Mouse (Mus musculus): ENCODE data around the gene Mrpl21. TPM values are rescaled to one million over a fixed set of nuclear protein-coding genes. Genes with fewer than 3 reads are reported as not detected.

Mrpl21 gene
- total and polyA plus RNA-seq, 2 experiments from 2014 or later = 65.7 to 93.8 TPM

DNA sequence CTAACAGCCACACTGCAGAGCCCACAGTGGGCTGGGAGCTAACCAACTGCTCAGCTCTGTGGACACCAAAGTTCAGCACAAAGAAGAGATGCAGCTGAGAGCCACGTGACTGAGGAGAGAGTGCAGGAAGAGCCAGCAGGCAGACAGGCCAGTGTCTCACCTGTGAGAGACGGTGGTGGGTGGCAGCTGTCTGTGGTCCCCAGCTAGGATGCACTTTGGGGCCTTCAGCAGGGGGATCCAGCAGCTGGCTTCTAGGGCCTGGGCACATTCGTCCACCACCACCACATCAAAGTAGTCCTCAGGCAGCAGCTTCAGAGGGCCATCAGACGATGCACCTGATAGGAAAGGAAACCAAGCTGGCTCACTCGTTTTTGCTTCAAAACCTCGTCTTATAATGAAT lies 11.3 kb upstream of the Mrpl21 start:
- no peak for TF ChIP-seq CTCF (IDR thresholded peaks at IDR 0.05; ENCODE audit: low read depth)
- Histone ChIP-seq H3K4me1 (ENCODE audit: insufficient read depth, low read length) (no peaks in the 10 kb centered on the region), H3K9me3 (ENCODE audit: low read length) (no peaks in the 10 kb centered on the region), H3K27me3 (ENCODE audit: insufficient read depth, low read length) (no peaks in the 10 kb centered on the region), H3K4me2 (ENCODE audit: low read depth, low read length) (no peak overlapping the region), H3K4me3 (ENCODE audit: low read length) (no peak overlapping the region), H3K9ac (replicated peaks; ENCODE audit: low read length) (no peak overlapping the region), H3K36me3 (ENCODE audit: insufficient read depth, low read length) (peaks cover 73% of the 10 kb centered on the region), H3K27ac (no peak overlapping the region)
- no peak for ATAC-seq
- WGBS = 88% methylated on average over 6 of the region's 6 CpGs
- DNase-seq (ENCODE audit: low spot score) = no peak

DNA sequence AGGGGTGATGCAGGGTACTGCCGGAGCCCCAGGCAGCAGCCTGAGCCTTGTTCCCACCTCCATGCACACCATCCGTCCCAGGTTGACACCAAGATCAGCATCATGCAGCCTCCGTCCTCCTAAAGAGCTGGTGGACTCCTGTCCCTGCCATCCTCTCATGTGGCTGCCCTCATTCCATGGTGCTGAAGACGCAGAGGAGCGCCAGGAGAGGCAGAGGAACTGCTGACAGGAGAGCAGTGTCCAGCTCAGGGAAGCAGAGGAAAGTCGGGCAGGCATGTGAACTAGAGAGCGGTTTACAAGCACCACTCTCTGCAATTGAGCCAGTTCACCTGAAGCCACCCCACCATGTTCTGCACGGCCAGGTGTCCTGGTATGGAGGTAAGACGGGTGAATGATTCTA lies 9.4 kb upstream of the Mrpl21 start:
- Histone ChIP-seq H3K4me1 (ENCODE audit: insufficient read depth, low read length) (no peaks in the 10 kb centered on the region), H3K27ac (no peak overlapping the region), H3K27me3 (ENCODE audit: insufficient read depth, low read length) (no peaks in the 10 kb centered on the region), H3K4me3 (ENCODE audit: low read length) (no peak overlapping the region), H3K36me3 (ENCODE audit: insufficient read depth, low read length) (peaks cover 72% of the 10 kb centered on the region), H3K4me2 (ENCODE audit: low read depth, low read length) (no peak overlapping the region), H3K9me3 (ENCODE audit: low read length) (no peaks in the 10 kb centered on the region), H3K9ac (replicated peaks; ENCODE audit: low read length) (no peak overlapping the region)
- ATAC-seq (no peak), DNase-seq (ENCODE audit: low spot score) (no peak)
- 94% methylated on average over 9 of the region's 9 CpGs for WGBS
- no peak for TF ChIP-seq CTCF (IDR thresholded peaks at IDR 0.05; ENCODE audit: low read depth)

DNA sequence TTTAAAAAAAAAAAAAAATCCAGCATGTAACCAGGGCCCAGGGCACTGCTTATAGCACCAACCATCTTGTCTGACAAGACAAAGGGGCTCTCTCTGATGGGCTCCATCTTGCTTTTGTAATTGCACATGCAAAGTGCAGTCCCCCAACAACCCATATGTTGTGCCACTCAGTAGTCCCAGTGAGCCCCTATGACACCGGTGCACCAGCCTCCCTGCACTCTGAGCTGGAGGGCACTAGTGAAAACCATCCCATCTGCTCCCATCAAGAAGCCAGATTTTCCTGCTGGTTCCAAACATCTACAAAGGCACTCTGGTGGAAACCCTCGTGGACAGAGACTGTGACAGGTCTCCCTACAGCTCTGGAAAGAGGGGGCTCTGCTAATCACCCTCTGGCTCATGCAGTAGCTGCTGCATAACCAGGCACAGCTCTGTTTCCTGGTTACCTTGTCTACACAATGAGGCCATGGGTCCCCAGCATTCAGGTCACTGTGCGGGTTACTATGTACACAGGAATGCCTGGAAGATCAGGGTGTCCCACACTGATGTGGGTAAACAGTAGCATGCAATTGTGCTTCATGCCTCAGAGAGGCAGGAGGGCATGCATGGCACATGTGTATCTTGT lies 6.8 kb upstream of the Mrpl21 start:
- Histone ChIP-seq H3K9ac (replicated peaks; ENCODE audit: low read length) (no peak overlapping the region), H3K27me3 (ENCODE audit: insufficient read depth, low read length) (no peaks in the 10 kb centered on the region), H3K36me3 (ENCODE audit: insufficient read depth, low read length) (peaks cover 62% of the 10 kb centered on the region), H3K4me1 (ENCODE audit: insufficient read depth, low read length) (no peaks in the 10 kb centered on the region), H3K4me2 (ENCODE audit: low read depth, low read length) (no peak overlapping the region), H3K9me3 (ENCODE audit: low read length) (no peaks in the 10 kb centered on the region), H3K27ac (no peak overlapping the region), H3K4me3 (ENCODE audit: low read length) (no peak overlapping the region)
- TF ChIP-seq CTCF (IDR thresholded peaks at IDR 0.05; ENCODE audit: low read depth) = no peak
- ATAC-seq (0 out of 2 replicates have a peak, but pooled peaks have one; percentile 57), DNase-seq (ENCODE audit: low spot score) (no peak)
- WGBS = 81% methylated on average over 3 of the region's 3 CpGs

DNA sequence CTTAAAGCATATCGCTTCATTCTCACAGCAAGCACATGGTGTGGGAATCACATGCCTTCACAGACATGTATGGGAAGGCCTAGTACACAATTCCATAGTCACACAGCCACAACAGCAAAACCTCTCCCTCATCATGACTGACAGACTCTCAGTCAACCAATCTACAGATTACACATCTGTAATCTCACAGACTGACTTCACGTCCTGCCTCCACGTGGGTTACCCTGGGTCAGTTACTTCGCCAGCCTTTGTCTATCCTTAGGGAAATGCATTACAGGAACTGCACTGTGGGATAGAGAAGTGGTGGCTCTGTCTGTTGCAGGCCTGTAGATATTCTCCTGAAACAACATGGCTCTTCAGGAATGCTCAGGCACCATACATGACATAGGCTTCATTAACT lies 815 bp upstream of the Mrpl21 start:
- ATAC-seq = no peak
- Histone ChIP-seq H3K27ac (no peak overlapping the region), H3K4me3 (ENCODE audit: low read length) (peak overlapping the region; percentile 83), H3K4me1 (ENCODE audit: insufficient read depth, low read length) (peaks cover 13% of the 10 kb centered on the region), H3K4me2 (ENCODE audit: low read depth, low read length) (peak overlapping the region; percentile 86), H3K36me3 (ENCODE audit: insufficient read depth, low read length) (peaks cover 30% of the 10 kb centered on the region), H3K9ac (replicated peaks; ENCODE audit: low read length) (peak overlapping the region; percentile 83), H3K27me3 (ENCODE audit: insufficient read depth, low read length) (no peaks in the 10 kb centered on the region), H3K9me3 (ENCODE audit: low read length) (no peaks in the 10 kb centered on the region)
- WGBS = 86% methylated on average over 4 of the region's 4 CpGs
- DNase-seq (ENCODE audit: low spot score) = no peak
- no peak for TF ChIP-seq CTCF (IDR thresholded peaks at IDR 0.05; ENCODE audit: low read depth)

DNA sequence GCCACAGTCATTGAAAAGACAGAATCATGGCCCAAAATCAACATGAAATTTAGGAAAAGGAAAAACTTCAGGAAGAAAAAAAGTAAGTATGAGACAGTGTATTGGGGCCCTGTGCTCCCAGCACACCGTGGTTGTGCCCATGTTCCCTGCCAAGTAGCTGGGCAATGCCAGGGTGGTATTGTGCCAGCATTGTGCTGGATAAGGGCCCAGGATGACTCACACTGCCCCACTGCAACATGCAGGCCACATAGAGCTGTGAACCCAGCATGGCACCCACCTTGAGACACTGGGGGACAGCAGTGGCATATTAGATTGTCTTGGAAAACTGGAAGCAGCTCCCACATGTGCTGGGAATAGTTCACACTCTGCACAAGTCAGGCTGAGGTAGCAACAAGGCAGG lies 6.3 kb downstream of the Mrpl21 start:
- no peak for TF ChIP-seq CTCF (IDR thresholded peaks at IDR 0.05; ENCODE audit: low read depth)
- H3K4me2 ChIP-seq (ENCODE audit: low read depth, low read length) = no peak overlapping the region
- H3K9me3 ChIP-seq (ENCODE audit: low read length) = no peaks in the 10 kb centered on the region
- ATAC-seq (no peak), DNase-seq (ENCODE audit: low spot score) (no peak)
- no peak overlapping the region for H3K27ac ChIP-seq
- no peaks in the 10 kb centered on the region for H3K4me1 ChIP-seq (ENCODE audit: insufficient read depth, low read length)
- peaks cover 32% of the 10 kb centered on the region for H3K36me3 ChIP-seq (ENCODE audit: insufficient read depth, low read length)
- no peak overlapping the region for H3K4me3 ChIP-seq (ENCODE audit: low read length)
- 42% methylated on average over 1 of the region's 1 CpGs for WGBS
- no peaks in the 10 kb centered on the region for H3K27me3 ChIP-seq (ENCODE audit: insufficient read depth, low read length)
- no peak overlapping the region for H3K9ac ChIP-seq (replicated peaks; ENCODE audit: low read length)

DNA sequence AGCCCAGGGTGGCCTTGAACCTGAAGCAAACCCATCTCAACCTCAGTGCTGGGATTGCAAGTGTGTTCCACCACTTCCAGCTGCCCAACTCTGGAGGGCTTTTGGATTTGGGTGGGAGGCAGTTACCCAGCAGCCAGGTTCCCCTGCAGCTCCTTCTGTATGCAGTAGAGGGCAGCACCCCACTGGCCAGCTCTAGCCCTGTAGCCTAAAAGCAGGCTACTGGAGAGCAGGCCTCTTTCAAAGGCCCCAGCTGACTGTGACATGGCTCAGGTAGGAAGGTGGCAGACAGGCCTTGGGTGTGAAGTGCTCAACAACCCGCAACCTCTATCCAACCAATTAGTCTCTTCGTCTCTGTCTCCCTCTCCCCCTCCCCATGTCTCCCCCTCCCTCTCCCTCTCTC lies 9.3 kb downstream of the Mrpl21 start:
- peak; percentile 71 for ATAC-seq
- TF ChIP-seq CTCF (IDR thresholded peaks at IDR 0.05; ENCODE audit: low read depth) = peak; percentile 88

DNA sequence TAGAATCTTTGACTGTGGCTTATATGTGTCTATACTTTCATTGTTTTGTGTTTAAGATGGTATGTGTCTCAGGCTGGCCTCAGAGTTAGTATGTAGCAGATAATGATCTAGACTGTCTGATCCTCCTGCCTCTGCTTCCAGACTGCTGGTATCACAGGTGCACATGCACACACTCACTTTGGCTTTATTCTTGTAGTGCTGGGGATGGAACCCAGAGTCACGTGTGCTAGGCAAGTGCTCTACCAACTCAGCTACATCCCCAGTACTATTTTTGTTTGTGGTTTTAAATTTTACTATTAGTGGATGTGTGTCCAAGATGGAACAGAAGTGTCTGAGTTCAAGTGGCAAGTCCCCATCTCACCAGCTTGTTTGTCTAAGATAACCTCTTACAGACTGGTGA lies 10.3 kb downstream of the Mrpl21 start:
- no peaks in the 10 kb centered on the region for H3K4me1 ChIP-seq (ENCODE audit: insufficient read depth, low read length)
- no peak for TF ChIP-seq CTCF (IDR thresholded peaks at IDR 0.05; ENCODE audit: low read depth)
- WGBS = 93% methylated on average over 1 of the region's 1 CpGs
- H3K27me3 ChIP-seq (ENCODE audit: insufficient read depth, low read length) = no peaks in the 10 kb centered on the region
- H3K27ac ChIP-seq = no peak overlapping the region
- H3K4me3 ChIP-seq (ENCODE audit: low read length) = no peak overlapping the region
- DNase-seq (ENCODE audit: low spot score) (no peak), ATAC-seq (no peak)
- no peaks in the 10 kb centered on the region for H3K9me3 ChIP-seq (ENCODE audit: low read length)
- H3K9ac ChIP-seq (replicated peaks; ENCODE audit: low read length) = no peak overlapping the region
- H3K4me2 ChIP-seq (ENCODE audit: low read depth, low read length) = no peak overlapping the region
- peaks cover 26% of the 10 kb centered on the region for H3K36me3 ChIP-seq (ENCODE audit: insufficient read depth, low read length)

More for the DNA sequence above, 9.3 kb downstream of the Mrpl21 start:
- no peaks in the 10 kb centered on the region for H3K27me3 ChIP-seq (ENCODE audit: insufficient read depth, low read length)
- H3K27ac ChIP-seq = no peak overlapping the region
- WGBS = 85% methylated on average over 2 of the region's 2 CpGs
- peak; percentile 71 for DNase-seq (ENCODE audit: low spot score)
- H3K4me2 ChIP-seq (ENCODE audit: low read depth, low read length) = no peak overlapping the region
- H3K4me1 ChIP-seq (ENCODE audit: insufficient read depth, low read length) = no peaks in the 10 kb centered on the region
- H3K36me3 ChIP-seq (ENCODE audit: insufficient read depth, low read length) = peaks cover 27% of the 10 kb centered on the region
- H3K9ac ChIP-seq (replicated peaks; ENCODE audit: low read length) = no peak overlapping the region
- H3K9me3 ChIP-seq (ENCODE audit: low read length) = no peaks in the 10 kb centered on the region
- no peak overlapping the region for H3K4me3 ChIP-seq (ENCODE audit: low read length)

Data from hindbrain, postnatal 0 days (tissue).